Mouse (Mus musculus): ENCODE data around the gene Pkig. TPM values are rescaled to one million over a fixed set of nuclear protein-coding genes. Genes with fewer than 3 reads are reported as not detected.

Gene Pkig
- total RNA-seq, 1 experiment from 2014 or later = 44.2 TPM

DNA sequence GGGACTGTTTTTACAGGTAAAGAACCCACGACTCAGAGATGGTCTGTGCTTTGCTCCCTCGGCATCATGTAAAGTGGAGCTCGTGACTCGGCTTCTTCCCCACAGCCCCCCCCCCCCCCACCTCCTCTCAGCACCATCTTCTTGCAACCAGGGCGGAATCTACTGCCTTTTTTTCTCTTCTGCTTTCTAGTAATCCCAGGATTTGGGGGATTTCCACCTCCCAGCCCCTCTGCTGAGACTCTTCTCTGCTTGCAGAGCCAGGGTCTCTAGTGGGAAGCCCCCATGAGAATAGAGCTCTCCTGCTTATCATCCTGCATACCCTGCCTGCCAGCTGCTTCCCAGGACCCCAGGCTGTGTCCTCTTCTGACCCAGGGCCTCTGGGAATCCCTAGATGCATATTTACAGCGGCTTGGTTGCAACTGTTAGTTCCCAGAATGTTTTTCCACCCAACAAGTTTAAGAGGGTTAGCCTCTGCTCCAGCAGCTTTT, 50.6 kb downstream of the Pkig start:
- DNase-seq = no peak

DNA sequence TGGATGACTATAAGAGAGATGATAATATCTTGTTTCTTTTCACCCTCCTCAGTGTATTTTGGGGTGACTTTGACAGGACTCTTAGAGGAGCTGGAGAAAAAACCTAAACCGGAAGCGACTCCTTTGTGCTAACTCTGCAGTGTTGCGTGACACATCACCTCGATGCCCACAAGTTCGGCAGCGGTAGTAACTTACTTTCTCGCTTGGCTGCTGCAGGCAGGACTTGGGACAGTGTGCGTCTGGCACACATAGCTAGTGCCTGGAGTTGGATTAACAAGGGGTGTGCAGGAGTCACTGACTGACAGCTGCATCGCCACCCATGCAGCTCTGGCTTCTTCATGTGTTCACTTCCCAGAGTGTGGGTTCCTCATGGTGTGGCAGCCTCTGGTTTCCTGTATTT, 51.8 kb downstream of the Pkig start:
- no peak for DNase-seq

- DNase-seq = no peak
These were observed 52.5 kb downstream of the Pkig start for GRCm38 (mm10) chr2:163710606-163711159.

DNA sequence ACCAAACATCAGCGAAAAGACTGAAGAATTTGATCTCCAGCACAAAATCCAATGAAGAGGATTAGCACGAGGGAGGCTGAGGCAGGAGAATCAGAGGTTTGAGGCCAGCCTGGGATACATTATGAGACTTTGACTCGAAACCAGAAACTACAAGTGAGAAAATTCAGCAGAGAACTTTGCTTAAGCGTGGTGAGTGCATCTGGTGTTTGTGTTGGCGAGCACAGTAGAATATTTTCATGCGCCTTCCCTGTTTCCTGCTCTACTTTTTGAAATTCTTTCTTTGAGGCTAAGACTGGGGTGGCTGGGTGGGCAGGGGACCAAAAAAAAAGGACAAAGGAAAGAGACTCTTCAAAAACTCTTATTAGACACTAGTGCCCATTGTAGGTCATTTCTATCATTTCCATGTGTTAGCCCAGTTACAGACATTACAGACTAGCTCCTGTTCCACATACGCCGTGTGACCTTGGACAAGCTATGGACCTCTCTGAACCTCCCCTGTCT, 53.2 kb downstream of the Pkig start:
- DNase-seq = no peak

DNA sequence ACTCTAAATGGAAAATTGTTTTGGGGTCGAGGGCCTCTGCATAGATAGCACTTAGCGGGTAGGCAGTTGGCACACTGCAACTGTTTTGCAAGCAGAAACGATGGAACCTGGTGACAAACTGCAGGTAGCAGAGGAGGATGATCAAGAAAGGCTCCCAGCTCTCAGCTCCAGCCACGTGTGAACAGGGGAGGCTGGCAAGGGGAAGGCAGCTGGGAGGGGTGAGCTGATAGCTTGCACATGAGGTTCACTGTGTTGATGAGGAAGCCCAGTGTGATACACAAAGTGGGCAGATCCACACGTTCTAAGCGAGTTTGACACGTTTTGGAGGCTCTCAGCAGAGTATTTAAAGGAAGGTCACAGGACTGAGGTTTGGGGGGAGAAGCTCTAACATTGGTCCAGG, 54.3 kb downstream of the Pkig start:
- no peak for DNase-seq

DNA sequence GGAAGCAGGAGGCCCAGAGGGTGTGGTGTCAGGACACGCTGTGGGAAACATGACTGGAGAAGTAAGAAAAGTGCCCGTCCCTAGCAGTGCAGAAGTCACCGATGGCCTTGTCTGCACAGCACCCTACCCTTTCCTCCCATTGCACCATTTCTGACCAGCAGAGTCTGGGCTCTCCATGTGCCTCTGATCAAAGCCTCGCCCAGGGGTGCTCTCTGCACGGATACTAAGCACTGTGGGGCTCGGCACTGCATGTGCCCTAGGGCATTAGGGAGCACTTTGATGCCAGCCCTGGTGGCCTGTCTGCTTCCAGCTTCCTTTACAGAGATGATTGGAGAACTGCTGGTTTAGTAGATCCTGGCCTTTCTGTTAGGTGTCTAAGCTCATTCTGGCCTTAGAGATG, 54.7 kb downstream of the Pkig start:
- DNase-seq = no peak

- no peak for DNase-seq
These were observed 55.2 kb downstream of the Pkig start for GRCm38 (mm10) chr2:163713340-163713739.

DNA sequence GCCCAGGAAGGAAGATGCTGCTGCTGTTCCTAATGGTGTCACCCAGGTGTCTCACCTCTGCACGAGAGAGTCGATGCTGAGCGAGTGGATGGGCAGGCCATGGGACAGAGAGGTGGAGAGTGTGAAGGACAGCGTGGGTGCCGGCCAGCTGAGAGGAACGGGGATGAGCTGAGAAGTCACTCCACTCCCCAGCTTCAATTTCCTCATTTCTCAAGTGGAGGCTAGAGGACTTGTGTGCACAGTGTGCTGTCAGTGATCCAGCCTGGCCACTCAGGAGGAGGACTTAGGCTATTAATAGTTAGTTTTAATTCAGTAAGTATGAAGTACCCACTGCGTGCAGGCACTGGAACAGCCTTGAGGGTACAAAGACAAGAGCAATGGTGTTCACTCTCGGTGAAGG, 58.3 kb downstream of the Pkig start:
- DNase-seq = no peak

DNA sequence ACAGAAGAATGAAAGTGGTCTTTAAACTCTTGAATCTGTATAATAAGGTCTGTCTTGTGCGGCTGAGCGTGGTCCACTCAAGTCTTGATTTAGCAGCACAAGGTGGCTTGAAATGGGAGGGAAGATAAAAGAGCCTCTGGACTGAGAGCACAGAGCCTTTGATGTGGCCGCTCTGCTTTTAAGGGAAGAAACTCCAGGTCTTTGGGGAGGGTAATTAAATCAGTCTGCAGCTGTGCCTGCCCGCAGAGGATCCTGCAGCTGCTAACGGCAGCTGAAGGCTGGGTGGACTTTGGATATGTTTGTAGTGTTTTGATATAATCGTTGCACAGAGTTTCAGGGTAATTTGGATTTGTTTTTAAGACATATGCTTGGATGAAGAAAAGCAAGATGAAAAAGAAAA, 58.7 kb downstream of the Pkig start:
- DNase-seq = no peak

DNA sequence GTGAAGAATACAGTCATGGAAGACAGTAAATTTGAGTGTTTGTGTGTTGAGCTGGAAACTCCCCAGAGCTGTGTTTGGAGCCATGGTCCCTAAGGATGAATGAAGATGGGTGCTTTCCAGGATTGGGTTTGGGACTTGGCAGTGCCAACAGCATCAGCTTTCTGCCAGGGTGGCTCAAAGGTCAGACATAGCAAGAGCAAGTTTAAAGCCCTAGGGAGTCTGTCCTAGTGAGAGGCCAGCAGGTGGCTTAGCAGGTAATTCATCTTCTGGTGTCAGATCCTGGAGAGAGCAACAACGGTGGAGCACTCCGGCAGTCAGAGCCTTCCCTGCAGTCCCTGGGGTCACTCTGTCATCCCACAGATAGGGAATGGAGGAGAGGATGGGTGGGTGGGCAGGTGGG, 60.3 kb downstream of the Pkig start:
- DNase-seq = peak; percentile 49

DNA sequence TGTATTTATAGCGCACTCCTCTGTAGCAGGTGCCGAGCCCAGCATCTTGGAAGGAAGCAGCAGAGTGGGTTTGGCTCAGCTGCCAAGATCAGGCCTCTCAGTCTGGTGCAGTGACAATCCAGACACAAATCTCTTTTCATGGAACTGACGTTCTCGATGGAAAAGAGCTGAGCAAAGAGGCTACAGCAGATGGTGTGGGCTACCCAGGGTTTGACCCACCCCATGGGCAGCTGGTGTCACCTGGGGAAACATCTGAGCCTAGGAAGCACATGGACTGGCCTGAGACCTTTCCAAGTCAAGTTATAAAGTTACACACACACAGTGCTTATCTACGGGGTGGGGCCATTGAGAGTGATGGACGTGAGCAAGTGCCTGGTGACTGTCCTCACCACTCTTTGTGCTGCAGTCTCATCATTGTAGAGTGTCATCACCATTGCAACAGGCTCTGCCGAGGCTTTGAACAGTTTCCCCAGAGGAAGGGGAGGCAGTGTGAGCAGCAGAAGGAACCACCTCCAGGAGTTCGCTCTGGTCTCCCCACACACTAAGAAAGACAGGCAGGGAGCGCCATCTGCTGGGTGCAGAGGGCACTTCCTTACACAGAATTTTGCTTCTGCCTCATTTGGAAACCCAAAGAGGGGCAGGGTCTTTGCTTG, 60.9 kb downstream of the Pkig start:
- DNase-seq = peak; percentile 89

- no peak for DNase-seq
These were observed 61.4 kb downstream of the Pkig start for GRCm38 (mm10) chr2:163719616-163720015.

DNA sequence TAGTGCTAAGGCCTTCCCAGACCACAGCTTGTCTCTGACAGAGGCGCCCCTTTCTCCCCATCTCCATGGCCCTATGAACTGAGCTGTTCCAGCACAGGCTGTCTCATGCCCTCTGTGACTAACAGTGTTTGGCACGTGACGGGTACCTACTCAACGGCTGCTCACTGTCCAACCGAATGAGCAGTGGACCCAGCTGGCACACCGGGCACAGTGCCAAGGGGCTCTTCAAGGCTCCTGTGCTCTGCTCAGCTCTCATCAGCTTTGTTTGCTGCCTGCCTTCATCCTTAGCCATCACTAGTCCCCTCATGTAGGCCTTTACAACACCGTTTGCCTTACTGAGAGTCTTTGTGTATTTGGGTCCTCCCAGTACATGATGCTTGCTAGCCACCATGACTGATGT, 64.4 kb downstream of the Pkig start:
- peak; percentile 86 for DNase-seq

- peak; percentile 66 for DNase-seq
These were observed 68.7 kb downstream of the Pkig start for GRCm38 (mm10) chr2:163726766-163727393.

GRCm38 (mm10) chr2:163728300-163728699, 70.1 kb downstream of the Pkig start:
- DNase-seq = no peak

- DNase-seq = no peak
These were observed 73.8 kb downstream of the Pkig start for GRCm38 (mm10) chr2:163732021-163732420.

DNA sequence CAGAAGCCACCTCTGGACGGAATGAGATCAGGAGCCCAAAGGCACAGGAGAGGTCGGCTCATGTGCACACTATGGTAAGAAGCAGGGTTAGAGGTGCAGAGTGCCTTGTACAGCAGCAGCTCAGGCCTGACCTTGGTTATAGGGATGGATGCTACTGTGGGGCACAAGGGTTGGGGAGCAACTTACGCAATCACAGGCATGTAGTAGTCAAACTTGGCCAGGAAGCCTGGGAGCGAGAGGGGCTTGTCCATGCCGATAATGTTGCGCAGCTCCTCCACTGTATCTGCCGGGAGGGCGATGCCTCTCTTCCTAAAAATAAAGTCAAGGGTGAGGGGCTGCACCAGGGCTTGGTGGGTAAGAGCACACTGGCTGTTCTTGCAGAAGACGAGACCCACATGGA, 77.0 kb downstream of the Pkig start:
- no peak for DNase-seq

DNA sequence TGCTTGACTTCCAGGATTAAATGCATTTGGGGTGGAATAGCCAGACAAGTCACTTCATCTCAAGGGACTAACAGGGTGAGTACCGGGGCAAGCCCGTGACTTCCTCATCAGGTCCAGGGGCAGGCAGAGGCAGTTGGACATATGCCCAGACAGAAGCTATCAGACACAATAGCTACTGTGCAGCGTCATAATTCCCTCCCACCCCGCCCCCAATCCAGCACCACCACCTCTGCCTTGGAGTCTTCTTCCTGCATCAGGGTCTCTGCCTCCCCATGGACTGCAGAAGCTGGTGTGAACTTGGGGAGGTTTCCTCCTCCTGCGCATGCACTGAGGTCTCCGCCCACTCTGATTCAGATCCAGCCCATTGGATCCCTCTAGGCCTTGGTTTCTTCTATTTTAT, 77.8 kb downstream of the Pkig start:
- DNase-seq = peak; percentile 54

- no peak for DNase-seq
These were observed 84.5 kb downstream of the Pkig start for GRCm38 (mm10) chr2:163742656-163743055.

DNA sequence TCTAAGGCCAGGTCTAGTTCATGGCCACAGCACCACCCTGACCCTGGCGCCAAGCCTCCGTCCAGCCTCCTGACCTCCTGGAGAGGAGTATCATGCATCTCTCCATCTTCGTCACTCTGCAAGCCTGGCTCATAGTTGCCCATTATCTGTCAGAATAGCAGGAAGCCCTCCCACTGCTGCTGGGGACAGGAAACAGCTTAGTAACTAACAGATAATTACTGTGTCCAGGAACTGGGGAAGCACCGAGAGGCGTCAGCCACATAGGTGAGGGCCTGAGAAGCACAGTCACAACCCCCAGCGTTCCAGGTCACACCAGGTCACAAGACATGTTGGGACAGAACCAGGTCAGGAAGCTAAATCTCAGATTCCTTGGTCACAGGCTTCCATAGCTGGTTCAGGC, 85.2 kb downstream of the Pkig start:
- DNase-seq = no peak

DNA sequence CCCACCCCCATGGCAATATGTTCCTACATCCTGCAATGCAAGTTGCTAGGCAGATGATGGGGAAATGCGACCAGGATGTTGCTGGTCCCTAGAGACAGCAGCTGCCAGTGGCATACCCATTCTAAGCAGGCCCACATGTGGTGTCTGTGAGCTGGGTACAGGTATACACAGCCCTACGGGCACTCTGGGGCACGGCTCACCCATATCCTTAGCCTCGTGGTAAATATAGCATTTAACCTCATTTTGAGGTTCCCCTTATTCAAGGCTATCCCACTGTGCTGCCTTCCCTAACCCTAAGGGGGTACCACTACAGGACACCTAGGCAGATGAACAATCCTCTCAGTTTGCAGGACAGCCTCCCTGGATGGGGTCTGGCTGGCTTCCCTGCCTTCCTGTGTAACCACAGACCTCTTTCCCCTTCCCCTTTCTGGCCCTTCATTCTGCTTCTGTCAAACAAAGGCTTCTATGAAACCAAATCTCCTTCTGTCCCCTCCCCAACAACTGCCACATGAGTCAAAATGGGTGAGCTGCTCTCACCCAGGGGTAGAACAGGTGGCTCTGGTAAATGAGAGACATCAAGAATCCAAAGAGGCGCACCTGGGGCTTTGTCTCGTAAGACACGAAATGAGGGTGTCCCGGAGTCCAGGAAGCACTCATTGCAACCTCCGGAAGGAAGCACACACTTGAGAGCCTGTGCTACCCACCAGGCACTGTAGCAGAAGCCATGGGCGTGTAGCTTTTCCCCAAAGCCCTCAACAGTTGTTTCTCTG, 86.8 kb downstream of the Pkig start:
- DNase-seq = no peak

DNA sequence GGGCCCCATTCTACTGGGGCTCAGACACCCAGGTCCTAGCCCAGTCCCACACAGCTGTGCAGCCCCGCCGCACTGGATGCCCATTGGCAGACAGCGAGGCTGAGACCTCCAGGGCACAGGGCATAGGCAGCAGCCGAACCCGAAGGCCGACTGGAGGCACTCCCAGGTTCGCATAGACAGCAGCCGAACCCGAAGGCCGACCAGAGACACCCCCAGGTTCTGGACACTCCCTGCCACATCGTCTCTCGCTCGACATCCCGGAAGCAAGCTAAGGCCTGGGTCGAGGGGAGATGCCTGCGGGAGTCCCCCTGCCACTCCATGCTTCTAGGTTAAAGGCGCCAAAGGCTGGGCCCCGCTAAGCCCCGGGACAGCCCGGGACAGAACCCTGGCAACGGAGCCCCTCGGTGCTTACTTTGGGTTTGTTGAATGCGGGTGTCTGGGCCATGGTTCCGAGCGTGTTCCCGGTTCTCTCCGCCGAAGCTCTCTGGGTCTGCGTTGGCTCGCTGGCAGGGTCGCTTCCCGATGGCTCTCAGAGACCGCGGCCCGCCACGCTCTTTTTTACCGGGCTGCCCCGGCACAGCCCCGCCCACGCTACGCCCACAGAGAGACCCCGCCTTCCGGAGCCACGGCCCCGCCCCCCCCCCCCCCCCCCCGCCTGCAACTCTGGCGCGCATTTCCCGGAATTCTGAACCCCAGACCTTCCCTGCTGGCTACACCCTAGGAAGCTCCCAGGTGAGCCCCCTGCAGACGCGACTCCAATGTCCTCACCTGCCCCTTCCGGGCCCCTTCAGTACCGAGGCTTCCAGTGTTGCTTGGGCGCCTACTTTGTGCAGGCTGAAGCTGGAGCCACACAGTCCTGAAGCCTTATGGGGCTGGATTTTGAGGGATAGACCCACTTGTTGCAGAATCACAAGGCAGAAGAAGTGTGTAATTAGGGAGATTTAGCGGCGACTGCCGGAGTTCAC, 91.7 kb downstream of the Pkig start, which contains the start of gene Ada:
Gene Ada (minus strand): TSS at position 593 of the 965 bp plus-strand sequence.
- peak; percentile 84 for DNase-seq

All from adrenal gland, postnatal 14 days (tissue).